Mouse (Mus musculus) CD4-positive, CD25-positive, alpha-beta regulatory T cell, adult 2 months (primary cell): ENCODE results near the gene Hoxa1.

ENCODE experiments used
- DNase-seq: peaks from one replicate; pipeline ENCODE4 v3.0.0-alpha.2; 2012; ENCODE audit warnings: low read depth, low spot score

The Hoxa1 gene

GRCm38 (mm10) chr6:52158276-52159051 is at the start of gene Hoxa1:
Hoxa1 (minus strand) TSS chr6:52158317.
- DNase-seq: peak; percentile 78

GRCm38 (mm10) chr6:52207684-52207976 is 49.5 kb upstream of the Hoxa1 start:
- no peak for DNase-seq

GRCm38 (mm10) chr6:52206882-52207683 is 49.0 kb upstream of the Hoxa1 start:
- DNase-seq: no peak

GRCm38 (mm10) chr6:52205638-52206621 is 47.8 kb upstream of the Hoxa1 start:
- DNase-seq: no peak

GRCm38 (mm10) chr6:52205221-52205620 is 47.1 kb upstream of the Hoxa1 start:
- no peak for DNase-seq

- no peak for DNase-seq
Measured at GRCm38 (mm10) chr6:52204050-52204752, 46.1 kb upstream of the Hoxa1 start, which contains the start of gene Hoxa5. Hoxa5 (minus strand) TSS chr6:52204587.

- no peak for DNase-seq
Measured at GRCm38 (mm10) chr6:52203371-52204049, 45.4 kb upstream of the Hoxa1 start.

- DNase-seq: no peak
Measured at GRCm38 (mm10) chr6:52203121-52203370, 44.9 kb upstream of the Hoxa1 start.

GRCm38 (mm10) chr6:52202362-52203120 is 44.4 kb upstream of the Hoxa1 start:
- no peak for DNase-seq

GRCm38 (mm10) chr6:52201269-52201668 is 43.2 kb upstream of the Hoxa1 start:
- DNase-seq: no peak

GRCm38 (mm10) chr6:52200751-52201250 is 42.7 kb upstream of the Hoxa1 start:
- DNase-seq: no peak

- DNase-seq: no peak
Measured at GRCm38 (mm10) chr6:52200073-52200750, 42.1 kb upstream of the Hoxa1 start.

GRCm38 (mm10) chr6:52197271-52197670 is 39.2 kb upstream of the Hoxa1 start:
- no peak for DNase-seq

GRCm38 (mm10) chr6:52196811-52197210 is 38.7 kb upstream of the Hoxa1 start:
- no peak for DNase-seq

GRCm38 (mm10) chr6:52194690-52195089 is 36.6 kb upstream of the Hoxa1 start:
- no peak for DNase-seq

GRCm38 (mm10) chr6:52191860-52192550 is 33.9 kb upstream of the Hoxa1 start:
- peak; percentile 91 for DNase-seq

GRCm38 (mm10) chr6:52190906-52191810 is 33.0 kb upstream of the Hoxa1 start, which contains the start of gene Hoxa4:
Hoxa4 (minus strand) TSS chr6:52191753.
- DNase-seq: no peak

GRCm38 (mm10) chr6:52190410-52190809 is 32.3 kb upstream of the Hoxa1 start:
- DNase-seq: no peak
